Mouse (Mus musculus) adrenal gland, adult 18-20 months (tissue): Measurements from ENCODE around the gene Dnajb1. TPM values are rescaled to one million over a fixed set of nuclear protein-coding genes. Genes with fewer than 3 reads are reported as not detected.
"Not testable (repeated sequence)": the region's sequence is repeated elsewhere in the genome, so short reads cannot be mapped to it uniquely, and the experiment has no call there.

ENCODE experiments used
- DNase-seq, 2 experiments: peaks; one replicate each; pipeline ENCODE4 v3.0.0; 2021 to 2022; ENCODE audit warnings: low spot score in 2 of 2
- long read RNA-seq, 2 experiments: library from polyadenylated mRNA; stranded (forward); transcript quantifications; one replicate each; pipeline ENCODE4 v2.0.0; 2021
- total RNA-seq, 2 experiments: library from RNA; stranded (reverse); gene quantifications; 1 replicate in 1 of 2; 2 replicates in 1 of 2; pipeline ENCODE4 v1.2.3; 2021

Gene Dnajb1
- total RNA-seq: 10 to 100 TPM; 75.9 to 83.0 TPM
- long read RNA-seq, experiment 1, transcript Dnajb1-201 (3 exons, 2,996 nt): major isoform, 203 of 210 reads
- long read RNA-seq, experiment 1, partial matches to known transcripts: 5 of 210 reads
- long read RNA-seq, experiment 1, other reads (novel, unspliced or antisense): 2 of 210 reads
- long read RNA-seq, experiment 2, transcript Dnajb1-201 (3 exons, 2,996 nt): major isoform, 146 of 161 reads
- long read RNA-seq, experiment 2, partial matches to known transcripts: 12 of 161 reads
- long read RNA-seq, experiment 2, other reads (novel, unspliced or antisense): 3 of 161 reads

DNA sequence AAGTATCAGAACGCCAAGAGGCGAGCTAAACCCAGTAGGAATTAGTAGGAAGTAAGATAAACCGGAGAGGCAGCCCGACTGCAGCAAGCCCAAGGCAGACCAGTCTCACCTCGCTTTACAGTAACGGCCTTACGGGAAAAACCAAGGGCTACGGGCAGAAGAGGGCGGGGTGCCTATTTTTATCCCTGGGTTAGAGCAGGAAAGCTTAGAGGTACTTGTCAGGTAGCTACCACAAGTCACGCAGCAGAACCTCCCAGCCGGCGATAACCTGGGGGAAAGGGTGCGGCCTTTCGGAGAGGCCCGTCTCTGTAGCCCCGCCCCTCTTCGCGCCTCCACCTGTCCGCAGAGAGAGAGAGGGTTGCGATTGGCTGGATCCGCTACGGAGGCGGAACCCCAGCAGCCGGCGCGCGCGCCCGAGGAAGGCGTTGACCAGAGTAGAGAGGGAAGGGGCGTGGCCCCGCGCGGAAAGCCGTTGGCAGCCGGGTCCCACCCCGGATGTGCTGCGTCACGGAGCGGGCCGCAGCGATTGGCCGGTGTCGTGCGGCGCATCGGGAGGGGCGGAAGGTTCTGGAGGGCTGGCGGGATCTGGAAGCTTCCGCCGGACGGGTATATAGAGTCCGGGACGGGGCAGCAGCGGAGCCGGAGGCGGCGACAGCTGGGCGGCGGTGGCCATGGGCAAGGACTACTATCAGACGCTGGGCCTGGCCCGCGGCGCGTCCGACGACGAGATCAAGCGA is at the start of gene Dnajb1, which contains the start of gene Tecr:
Gene Dnajb1 (plus strand): TSS at position 533 of the 737 bp plus-strand sequence.
Gene Tecr (minus strand): TSS at position 311 of the 737 bp plus-strand sequence.
- peak; percentile 98 for DNase-seq

DNA sequence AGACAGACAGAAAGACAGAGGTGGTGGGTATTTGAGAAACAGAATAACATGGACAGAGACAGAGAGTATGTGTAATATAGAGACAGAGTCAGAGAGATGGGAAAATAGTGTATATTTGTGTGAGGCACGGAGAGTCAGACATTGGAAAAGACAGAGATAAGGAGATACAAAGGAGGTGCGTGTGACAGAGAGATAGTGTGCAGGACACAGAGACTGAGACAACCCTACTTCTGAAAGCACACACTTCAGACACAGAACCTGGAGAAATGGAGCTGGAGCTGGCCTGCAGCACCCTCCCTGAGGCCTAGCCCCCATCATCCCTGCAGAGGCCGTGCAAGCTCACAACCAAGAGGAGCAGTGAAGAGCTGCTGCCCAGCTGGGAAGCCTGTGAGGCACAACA is 45.3 kb upstream of the Dnajb1 start:
- no peak for DNase-seq

DNA sequence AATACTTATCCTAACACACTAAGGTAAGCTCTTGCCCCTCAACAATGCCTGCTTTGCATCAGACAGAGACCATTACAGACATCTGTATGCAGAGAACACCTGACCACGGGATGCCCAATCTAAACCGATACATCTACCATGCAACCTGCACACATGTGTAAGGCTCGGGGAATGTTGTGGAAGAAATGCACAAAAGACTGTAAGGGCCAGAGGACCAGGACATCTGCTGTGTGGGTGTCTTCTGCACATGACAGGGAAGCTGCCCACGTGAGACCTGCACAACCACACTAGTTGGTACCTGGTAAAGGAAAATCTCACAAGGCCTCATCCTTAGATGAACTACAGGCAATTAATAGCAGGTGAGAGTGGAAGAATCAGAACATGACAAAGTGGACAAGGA is 44.7 kb upstream of the Dnajb1 start:
- DNase-seq: no peak

DNA sequence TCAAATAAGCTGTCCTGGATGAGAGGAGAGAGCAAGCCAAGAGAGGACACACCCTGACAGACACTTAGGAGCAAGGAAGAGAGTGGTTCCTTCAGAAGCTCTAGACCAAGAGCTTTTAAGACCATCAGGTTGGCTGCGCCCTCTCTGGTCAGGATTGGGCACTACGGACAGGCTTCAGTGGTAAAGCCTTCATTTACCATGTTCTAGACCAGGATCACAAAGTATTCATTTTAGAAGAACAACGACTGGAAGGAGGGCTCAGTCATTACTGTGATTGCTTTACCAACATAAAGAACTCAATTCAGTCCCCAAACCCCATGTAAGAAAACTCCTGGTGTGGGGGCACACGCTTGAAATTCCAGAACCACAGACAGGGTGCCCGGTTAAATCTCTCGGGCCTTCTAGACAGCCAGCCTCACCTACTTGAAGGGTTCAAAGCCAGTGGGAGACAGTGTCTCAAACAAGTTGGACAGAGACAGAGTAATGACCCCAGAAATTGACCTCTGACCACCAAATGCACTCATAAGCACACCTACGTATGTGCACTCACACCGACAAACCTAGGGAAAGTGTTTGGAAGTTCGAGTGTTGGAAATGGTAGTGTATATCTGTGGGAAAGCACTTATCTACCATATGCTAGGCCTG is 42.1 kb upstream of the Dnajb1 start:
- DNase-seq: no peak

DNA sequence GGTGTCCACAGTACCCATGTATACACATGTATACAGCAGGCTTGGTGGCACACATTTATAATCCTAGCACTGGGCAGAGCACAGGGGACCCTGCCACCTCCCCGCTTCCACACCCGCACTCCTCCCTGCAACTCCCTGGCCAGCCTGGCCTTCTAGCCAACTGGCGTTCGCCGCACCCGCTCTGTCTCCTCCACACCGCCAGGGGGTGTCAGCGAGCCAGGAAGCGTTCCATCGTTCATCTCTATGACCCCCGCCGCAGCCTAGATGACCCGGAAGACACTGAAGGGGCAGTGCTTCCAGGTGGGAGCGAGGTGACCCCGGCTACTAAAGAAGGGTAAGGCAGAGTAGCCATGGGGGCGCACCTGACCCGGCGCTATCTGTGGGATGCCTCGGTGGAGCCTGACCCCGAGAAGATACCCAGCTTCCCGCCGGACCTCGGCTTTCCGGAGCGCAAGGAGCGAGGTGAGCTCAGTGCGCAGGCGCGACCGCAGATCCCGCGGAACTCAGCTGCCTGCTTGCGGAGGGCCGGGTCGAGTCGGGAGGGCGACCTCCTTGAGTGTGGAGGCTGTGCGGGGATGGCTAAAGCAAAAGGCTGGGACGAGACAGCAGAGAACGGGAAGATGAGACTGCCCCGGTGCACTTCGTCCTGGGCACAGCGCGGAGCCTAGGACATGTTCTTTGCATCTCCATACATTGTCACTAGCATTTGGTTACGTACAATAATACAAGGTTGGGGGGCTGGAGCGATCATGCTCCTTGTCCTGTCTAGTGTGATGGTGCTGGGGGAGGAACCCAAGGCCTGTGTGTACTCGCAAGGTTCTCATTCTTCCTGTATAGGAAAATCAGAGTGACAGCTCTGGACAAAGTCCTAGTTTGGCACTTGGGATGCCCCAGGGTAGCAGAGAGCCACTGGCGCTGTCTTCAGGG is 41.3 kb upstream of the Dnajb1 start, which contains the start of gene Ndufb7:
Gene Ndufb7 (plus strand): TSS at position 203 of the 927 bp plus-strand sequence.
- DNase-seq: peak; percentile 97

DNA sequence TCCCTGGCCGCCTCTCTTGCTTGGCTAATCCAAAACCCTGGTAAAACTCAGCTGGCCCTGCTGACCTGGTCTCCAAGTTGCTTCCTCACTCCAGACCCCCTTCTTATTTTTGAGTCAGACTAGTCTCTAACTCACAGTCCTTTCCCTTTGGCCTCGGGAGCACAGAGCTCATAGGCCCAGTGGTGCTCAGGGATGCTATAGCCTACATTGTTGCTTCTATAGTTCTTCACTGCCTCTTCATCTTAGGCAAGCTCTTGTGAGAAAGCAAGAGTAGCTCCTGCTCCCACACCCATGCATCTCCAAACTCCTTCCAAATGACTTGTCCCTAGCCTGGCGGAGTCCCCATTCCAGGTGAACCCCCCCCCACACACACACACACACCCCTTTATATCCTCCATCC is 40.3 kb upstream of the Dnajb1 start:
- no peak for DNase-seq

DNA sequence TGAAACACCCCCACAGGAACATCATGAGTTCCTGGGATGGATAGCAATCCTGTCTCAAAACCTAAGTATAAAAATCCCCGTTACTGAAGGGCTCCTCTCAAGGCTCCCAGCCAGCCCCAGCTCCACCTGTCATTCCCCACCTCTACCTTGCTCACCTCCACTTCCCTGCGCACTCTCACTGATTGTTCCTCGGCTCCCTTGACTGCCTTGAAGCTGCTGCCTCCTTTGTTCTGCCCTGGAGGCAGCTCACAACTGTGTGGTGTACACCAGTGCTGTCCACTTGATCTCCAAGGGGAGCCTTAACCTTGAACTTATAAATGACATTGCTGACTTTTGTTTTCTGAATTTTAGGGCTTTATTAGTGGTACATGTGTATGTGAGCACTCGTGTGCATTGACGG is 39.9 kb upstream of the Dnajb1 start:
- DNase-seq: no peak

DNA sequence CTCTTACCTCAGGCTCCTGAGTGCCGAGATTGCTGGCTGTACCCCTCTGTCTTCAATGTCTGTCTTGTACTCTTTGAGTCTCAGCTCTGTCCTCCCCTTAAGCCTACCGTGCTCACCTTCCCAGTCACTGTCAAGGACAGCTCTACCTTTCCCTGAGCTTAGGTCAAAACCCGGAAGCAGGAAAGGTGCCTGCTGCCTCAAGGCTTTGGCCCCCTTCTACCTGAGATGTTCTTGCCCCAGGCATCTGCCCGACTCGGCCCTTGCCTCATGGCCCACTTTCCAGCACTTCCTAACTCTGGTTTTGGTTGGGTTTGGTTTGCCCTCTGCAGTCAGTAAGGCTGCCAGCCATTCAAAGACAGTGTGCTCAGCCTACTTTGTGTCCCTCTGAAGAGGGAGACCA is 39.2 kb upstream of the Dnajb1 start:
- peak in 1 of 2 experiments; percentile 15 for DNase-seq

DNA sequence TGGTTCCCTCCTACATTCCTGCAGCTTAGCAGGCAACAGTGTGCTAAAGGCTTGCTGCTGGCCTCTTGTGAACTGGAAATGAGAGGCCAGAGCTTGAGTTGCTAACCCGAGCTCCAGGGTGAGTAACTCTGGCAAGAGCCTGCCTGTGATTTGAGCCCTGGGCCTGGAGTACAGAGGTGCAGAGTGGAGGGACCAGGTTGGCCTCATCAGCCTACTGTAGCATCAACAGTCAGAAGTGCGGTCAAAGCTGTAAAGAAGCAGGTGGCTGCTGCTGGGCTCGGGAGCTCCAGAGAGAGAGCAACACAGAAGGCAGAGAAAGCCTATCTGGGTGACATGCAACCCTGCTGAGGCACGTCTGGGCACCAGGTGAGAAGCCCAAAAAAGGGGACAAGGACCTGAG is 38.8 kb upstream of the Dnajb1 start:
- DNase-seq: peak in 1 of 2 experiments; percentile 16

DNA sequence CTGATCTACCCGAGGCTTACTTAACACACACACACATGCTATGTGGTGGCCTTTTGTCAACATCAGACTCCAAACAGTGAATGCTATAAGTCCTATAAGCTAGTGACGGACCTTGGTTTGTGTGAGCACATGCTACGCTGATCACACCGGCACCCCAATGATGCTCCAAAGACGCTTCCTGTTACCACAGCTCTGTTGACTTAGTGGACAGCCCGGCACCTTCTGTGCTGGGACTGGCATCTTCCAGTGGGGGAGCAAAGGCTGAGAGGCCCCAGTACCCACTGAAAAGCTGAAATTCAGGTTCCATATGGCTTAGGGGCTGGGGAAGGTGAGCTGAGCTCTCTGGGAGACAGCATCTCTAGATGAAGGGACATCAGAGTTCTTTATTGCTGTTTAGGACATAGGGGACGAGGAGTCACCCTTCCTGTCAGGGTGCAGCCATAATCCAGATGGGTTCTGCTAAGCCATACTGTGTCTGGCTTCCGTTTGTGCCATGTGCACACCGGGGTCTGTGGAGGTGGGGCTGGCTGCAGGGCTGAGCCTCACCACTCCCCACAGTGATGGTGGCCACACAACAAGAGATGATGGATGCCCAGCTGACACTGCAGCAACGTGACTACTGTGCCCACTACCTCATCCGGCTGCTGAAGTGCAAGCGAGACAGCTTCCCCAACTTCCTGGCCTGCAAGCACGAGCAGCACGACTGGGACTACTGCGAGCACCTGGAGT is 37.6 kb upstream of the Dnajb1 start:
- DNase-seq: peak in 1 of 2 experiments; percentile 17

DNA sequence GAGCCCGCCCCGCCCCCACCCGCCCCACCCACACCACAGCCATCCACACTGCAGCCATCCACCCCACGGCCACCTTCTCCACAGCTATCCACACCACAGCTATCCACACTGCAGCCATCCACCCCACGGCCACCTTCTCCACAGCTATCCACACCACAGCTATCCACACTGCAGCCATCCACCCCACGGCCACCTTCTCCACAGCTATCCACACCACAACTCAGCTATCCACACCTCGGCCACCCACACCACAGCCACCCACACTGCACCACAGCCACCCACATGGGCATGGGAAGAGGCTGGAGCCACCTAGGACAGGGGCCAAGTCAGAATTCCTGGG is 37.0 kb upstream of the Dnajb1 start:
- DNase-seq: not testable (repeated sequence)

DNA sequence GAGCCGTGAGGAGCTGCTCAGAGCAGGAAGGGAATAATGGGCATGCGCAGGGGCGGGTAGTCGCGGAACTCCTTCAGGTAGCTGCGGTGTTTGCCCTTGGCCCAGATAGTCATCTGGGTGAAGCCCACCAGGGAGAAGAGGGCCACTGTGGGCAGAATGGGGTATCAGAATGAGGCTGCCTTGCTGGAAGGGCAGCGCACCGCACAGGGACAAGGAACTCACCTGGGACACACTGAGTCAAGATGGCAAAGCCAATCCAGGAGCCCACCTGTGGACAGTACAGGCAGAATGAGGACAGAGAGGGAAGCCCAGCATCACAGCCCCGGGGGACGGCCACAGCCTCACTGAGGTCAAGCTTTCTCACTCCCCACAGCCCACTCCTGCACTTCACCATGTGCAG is 36.2 kb upstream of the Dnajb1 start:
- peak; percentile 6 to 18 for DNase-seq

DNA sequence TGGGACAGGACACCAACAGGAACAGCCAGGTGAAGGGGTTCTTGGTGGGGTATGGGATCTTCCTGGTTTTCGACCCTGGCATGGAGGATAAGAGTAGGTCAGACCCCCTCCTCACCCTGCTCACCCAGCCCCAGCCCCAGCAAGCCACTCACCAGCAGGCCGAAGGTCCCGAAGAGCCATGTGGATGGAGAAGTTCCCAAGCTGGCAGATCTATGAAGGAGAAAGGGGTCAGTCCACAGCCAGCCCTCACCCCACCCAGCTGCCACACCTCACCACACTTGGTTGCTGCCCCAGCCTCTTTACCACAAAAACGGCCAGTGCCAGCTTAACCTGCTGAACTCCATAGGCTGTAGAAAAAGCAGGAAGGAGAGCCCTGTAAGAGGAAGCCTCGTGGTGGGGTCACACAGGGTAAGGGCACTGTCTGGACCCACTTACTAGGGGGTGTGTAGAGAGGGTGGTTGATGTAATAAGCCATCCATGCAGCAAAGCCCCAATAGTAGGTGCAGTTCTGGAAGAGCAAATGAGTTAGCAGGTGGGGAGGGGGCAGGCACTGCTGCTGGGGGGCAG is 35.7 kb upstream of the Dnajb1 start:
- DNase-seq: peak in 1 of 2 experiments; percentile 16

DNA sequence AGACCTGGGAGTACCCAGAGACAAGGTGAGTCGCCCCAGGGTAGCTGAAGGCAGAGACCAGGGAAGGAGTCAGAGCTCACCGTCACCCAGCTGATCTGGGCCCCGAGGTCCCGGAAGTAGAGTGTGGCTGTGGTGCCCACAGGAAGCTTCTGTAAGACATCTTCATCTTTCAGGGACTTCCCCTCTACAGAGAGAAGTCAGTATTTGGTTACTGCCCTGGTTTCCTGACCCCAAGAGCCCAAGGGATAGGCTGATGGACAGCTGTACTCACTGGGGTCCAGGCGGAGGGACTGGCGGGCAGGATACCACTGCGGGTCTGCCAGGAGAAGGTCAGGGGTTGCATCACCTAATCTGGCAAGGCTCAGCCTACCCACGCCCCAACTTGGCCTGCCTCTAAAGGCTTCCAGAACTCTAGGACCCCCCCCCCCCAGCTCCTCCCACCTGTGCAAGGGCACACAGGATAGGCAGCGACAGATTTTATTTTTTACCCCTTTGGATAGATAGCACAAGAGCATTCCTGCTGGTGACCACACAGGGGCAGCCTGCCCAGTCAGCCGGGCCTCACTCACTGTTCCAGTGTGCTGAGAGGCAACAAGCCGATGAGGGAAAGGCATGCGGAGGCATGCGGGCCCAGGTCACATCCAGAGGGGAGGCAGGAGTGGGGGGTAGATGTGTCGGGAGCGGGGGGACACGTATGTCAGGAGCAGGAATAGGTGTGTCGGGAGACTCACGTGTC is 34.7 kb upstream of the Dnajb1 start:
- DNase-seq: peak; percentile 4 to 27

DNA sequence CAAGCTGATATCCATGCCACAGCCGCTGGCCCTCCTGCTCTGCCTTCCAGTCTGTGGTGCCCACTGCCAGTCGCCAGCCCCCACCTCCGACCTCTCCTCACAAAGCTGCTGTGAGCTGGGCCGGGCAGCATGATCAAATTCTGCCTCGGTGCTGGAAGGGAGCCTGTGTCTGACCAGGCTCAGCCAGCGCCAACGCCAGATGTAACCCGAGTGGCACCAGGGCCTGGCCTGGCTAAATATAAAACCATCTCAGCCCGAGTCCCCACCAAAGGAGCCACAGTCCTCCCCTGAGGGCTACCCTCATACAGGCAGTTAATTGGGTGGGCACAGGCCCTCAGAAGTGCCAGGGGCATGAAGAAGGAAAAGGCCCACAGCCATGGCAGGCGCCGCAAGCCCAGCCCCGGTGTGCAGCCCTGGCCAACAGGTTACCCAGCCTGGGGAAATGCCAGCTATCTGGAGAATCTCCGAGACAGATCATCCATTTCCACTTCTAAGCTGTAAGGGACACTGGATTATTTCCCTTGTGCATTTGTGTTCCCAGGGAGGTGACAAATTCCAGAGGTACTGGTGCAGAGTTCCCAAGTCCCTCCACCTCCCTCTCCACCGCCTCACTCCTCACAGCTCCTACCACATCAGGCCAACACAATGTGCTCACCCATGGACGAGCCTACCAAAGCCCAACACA is 33.2 kb upstream of the Dnajb1 start:
- peak in 1 of 2 experiments; percentile 20 for DNase-seq

DNA sequence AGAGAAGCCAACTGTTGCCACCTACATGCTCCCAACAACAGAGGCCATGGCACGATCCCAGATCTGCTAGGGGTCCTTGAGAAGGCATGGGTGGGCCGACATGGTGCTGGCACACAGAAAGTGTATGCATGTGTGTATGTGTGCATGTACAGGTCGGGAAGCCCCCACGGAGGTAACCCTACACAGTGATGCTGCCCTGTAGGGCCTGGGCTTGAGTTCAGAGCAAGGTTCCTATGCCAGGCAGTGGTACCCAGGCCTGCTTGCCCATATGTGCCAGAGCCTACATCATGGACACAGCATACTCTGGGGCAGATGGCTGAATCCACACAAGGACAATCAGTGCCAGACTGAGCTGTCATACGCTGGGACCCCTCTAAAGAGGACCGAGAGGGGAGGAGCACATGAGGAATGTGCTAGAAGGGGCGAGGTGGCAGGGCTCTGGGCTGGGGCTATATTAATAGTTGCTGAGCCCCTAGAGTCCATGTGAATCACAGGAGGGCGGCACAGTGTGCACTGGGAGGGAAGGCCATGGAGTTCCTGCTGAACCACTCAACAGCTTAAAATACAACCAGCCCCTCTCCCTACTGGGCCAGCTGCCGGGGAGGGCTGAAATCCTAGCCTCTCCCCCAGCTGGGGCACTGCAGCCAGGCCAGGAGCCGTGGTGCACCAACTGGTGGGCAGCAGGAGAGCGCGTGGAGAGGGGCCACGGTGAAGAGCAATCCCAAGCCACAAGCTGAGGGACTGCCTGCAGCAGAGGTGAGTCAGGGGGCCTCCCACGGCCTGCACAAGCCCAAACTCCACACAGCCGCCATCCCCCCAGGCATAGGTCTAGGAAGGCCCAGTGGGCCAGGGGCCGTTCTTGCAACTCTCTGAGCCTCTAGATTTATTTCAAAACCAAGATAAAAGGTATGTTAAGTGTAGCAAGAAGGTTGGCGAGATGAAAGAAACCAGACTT is 32.2 kb upstream of the Dnajb1 start:
- peak; percentile 1 to 24 for DNase-seq

DNA sequence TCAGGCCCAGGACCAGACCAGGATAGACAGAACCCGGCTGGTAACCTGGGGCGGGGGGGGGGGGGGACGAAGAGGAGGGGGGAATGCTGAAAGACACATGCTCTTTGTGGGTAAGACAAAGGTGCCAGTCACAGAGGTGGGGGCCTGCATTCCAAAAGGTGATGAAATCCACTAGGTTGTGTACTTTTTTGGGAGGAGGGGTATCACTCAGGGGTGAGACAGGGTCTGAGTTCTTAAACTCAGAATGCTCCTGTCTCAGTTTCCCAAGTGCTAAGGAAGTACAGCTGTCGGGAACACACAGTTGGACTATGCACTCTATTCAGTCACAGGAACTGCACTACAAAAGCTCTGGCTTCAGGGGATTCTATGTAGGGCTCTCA is 31.5 kb upstream of the Dnajb1 start:
- DNase-seq: peak in 1 of 2 experiments; percentile 15
